Mouse (Mus musculus) MN1 (cell line): ENCODE data around the gene Sult6b1.

Experiments
- DNase-seq: peaks from one replicate; pipeline ENCODE4 v3.0.0-alpha.2; 2016; ENCODE audit warnings: low spot score

The Sult6b1 gene

DNA sequence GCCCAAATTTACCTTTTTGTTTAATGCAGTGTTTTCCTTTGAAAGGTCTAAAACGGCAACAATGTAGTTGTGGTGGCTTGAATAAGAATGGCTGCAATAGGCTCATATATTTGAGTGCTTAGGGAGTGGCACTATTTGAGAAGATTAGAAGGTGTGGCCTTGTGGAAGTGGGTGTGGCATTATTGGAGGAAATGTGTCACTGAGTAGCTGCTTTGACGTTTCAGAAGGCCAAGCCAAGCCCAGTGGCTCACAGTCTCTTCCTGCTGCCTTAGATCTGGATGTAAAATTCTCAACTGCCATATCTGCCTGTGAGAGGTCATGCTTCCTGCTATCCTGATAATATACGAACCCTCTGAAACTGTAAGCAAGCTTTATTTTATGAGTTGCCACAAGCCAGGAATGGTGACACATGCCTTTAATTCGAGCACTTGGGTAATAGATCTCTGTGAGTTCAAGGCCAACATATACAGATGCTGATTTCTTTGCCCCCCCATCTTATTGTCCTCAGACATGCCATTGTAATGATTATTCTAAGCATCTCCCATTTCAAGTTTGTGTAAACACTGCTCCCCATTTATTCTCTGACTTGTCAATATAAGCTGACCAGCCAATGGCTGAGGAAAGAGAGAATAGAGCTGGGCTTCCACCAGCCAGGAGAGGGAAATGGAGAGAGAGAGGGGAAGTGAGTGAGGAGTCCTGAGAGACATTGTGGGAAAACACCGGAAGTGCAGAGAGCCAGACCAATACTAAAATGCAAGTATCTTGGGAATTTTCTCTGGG is 21.3 kb downstream of the Sult6b1 start:
- no peak for DNase-seq

DNA sequence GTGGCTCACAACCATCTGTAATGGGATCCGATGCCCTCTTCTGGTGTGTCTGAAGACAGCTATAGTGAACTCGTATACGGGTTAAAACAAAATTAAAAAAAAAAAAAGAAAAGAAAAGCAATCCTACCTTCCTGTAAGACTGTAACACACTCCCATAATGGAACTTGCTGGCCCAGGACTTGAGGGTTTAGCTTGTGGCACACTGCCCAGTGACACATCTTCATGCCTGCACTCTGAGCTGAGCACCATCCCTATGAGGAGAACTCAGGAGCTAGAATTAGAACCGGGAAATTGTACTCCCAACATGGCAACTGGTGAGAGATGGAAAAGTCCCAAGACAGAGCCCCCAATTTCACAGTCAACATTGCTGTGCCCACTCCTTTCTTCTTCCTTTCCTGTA is 23.5 kb downstream of the Sult6b1 start:
- DNase-seq, result no peak

- DNase-seq, result peak; percentile 92
These were observed 24.2 kb downstream of the Sult6b1 start, which contains the start of gene Eif2ak2 for GRCm38 (mm10) chr17:78882401-78883112. TSS of gene Eif2ak2 (minus strand) at chr17:78882573.

DNA sequence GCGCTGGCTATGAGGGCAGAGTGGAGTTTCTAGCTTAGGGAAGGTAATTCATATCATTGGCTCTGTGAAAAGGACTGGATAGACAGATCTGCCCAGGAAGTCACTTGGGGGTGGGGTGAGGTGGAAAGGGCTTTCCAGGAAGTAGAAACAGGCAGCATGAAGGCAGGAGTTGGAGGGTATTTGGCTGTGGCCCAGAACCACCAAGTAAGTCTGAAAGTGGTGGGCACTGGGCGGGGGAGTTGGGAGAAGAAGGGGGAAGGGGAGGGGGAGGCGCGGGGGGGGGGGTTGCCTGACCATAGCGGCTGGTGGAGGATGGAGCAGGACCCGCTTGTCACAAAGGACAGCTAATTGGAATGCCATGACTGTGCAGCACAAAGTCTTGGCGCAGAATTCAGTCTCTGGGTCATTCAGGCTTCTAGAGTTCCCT is 24.9 kb downstream of the Sult6b1 start:
- no peak for DNase-seq

GRCm38 (mm10) chr17:78873886-78874285 is 32.9 kb downstream of the Sult6b1 start:
- DNase-seq, result no peak

- DNase-seq, result no peak
These were observed 50.5 kb downstream of the Sult6b1 start for GRCm38 (mm10) chr17:78856243-78856642.

GRCm38 (mm10) chr17:78842271-78842928 is 64.4 kb downstream of the Sult6b1 start:
- no peak for DNase-seq

- DNase-seq, result peak; percentile 54
These were observed 70.7 kb downstream of the Sult6b1 start for GRCm38 (mm10) chr17:78836056-78836455.

- peak; percentile 99 for DNase-seq
These were observed 71.6 kb downstream of the Sult6b1 start, which contains the start of the genes Heatr5b and Gpatch11 for GRCm38 (mm10) chr17:78834856-78835835. TSS of gene Heatr5b (minus strand) at chr17:78835364. TSS of gene Gpatch11 (plus strand) at chr17:78835567.
